In the genomic region with DNA sequence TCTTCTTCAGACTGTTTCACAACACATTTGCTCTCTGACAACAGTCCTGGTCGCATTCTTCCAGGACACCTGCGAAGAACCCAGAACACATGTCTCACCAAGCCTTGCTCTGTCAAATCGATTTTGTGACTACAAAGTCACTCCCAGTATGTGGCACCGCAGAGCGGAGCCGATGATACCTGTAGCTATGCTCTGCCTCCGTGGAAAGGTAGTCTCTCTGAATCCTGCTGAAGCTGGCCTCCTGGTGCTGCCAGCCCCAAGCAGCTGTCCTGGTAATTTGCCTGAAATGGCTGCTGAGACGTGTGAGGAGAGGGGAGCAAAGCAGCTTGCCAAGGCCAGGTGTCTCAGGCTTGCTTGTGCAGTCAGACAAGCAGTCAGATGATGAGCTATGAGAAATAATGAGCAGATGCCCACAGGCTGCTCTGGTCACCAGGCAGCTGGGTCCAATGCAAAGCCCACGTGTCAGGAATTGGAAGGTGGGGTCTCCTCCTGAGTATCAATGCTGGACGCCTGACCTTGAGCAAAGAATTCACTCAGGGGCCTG, we compare ENCODE assay signal across 17 mouse cellular contexts.
DNase-seq lines count a peak whose midpoint lies in the region; ATAC-seq lines count a peak whose summit lies in the region.
"Had no signal": no experiment of that assay in that cellular context is flagged by ENCODE, and none has a peak within 500 bp of the region (broad histone marks: within the 10 kb centered on the region; RNA-seq: fewer than 3 reads in every experiment).

No protein-coding gene starts in this region.

- H3K36me3 ChIP-seq in hindbrain, embryonic 16.5 days (ENCODE audit: control insufficient read depth, insufficient read depth, low read length) = no peaks in the 10 kb centered on the region
- no peaks in the 10 kb centered on the region for H3K36me3 ChIP-seq in hindbrain, embryonic 11.5 days (ENCODE audit: control insufficient read depth, insufficient read depth, low read length)
- H3K36me3 ChIP-seq: embryonic facial prominence, embryonic 13.5 days; intestine, embryonic 15.5 days had no signal

- 62% methylated on average over 10 of the region's 10 CpGs for WGBS in hindbrain, embryonic 16.5 days
- 71% methylated on average over 10 of the region's 10 CpGs for WGBS in hindbrain, embryonic 11.5 days

- no peak overlapping the region for H3K27ac ChIP-seq in hindbrain, embryonic 16.5 days (ENCODE audit: low read depth, low read length)
- no peak overlapping the region for H3K27ac ChIP-seq in hindbrain, embryonic 11.5 days (ENCODE audit: low read depth, low read length)
- H3K27ac ChIP-seq: embryonic facial prominence, embryonic 13.5 days; forebrain, embryonic 13.5 days; gastrocnemius, adult 2 months; intestine, embryonic 15.5 days had no signal

- H3K27me3 ChIP-seq in hindbrain, embryonic 16.5 days (replicated peaks; ENCODE audit: control insufficient read depth, insufficient read depth, low read length) = no peaks in the 10 kb centered on the region
- no peaks in the 10 kb centered on the region for H3K27me3 ChIP-seq in hindbrain, embryonic 11.5 days (ENCODE audit: control insufficient read depth, insufficient read depth, low read length)
- H3K27me3 ChIP-seq: embryonic facial prominence, embryonic 13.5 days; forebrain, embryonic 13.5 days; intestine, embryonic 15.5 days had no signal

- no peaks in the 10 kb centered on the region for H3K4me1 ChIP-seq in hindbrain, embryonic 16.5 days (ENCODE audit: control insufficient read depth, insufficient read depth, low read depth, low read length)
- H3K4me1 ChIP-seq in hindbrain, embryonic 11.5 days (replicated peaks; ENCODE audit: control insufficient read depth, insufficient read depth, low read length) = no peaks in the 10 kb centered on the region
- H3K4me1 ChIP-seq: embryonic facial prominence, embryonic 13.5 days; intestine, embryonic 15.5 days had no signal

- no peaks in the 10 kb centered on the region for H3K9me3 ChIP-seq in hindbrain, embryonic 16.5 days (ENCODE audit: control insufficient read depth, low read length)
- H3K9me3 ChIP-seq in hindbrain, embryonic 11.5 days (ENCODE audit: control insufficient read depth, low read length) = no peaks in the 10 kb centered on the region
- H3K9me3 ChIP-seq: embryonic facial prominence, embryonic 13.5 days; forebrain, embryonic 13.5 days; intestine, embryonic 15.5 days had no signal

- H3K4me2 ChIP-seq in hindbrain, embryonic 16.5 days (ENCODE audit: low read length) = no peak overlapping the region
- H3K4me2 ChIP-seq in hindbrain, embryonic 11.5 days (replicated peaks; ENCODE audit: low read depth, low read length) = no peak overlapping the region
- H3K4me2 ChIP-seq: embryonic facial prominence, embryonic 13.5 days; forebrain, embryonic 13.5 days; intestine, embryonic 15.5 days had no signal

- peak; percentile 54; the same call in 1 of the 2 replicates for ATAC-seq in hindbrain, embryonic 16.5 days
- ATAC-seq in hindbrain, embryonic 11.5 days (ENCODE audit: low FRiP score) = no peak
- ATAC-seq: forebrain, embryonic 13.5 days; intestine, embryonic 15.5 days had no signal

- peak; percentile 42 to 47 for DNase-seq in cerebellum, postnatal 14 days
- no peak for DNase-seq in cerebellum, adult 11 months
- DNase-seq in hindbrain, embryonic 11.5 days (ENCODE audit: low spot score) = no peak
- peak; percentile 25 for DNase-seq in testis, postnatal 10 days (ENCODE audit: low spot score)
- DNase-seq in testis, postnatal 14 days (ENCODE audit: low spot score) = no peak
- DNase-seq: adrenal gland, adult 2 months; adrenal gland, postnatal 25 days; cerebellum, postnatal 36 days; gastrocnemius, adult 2 months; gastrocnemius, postnatal 25 days; heart, postnatal 10 days; heart, postnatal 4 days; kidney, adult 18-20 months had no signal

- no peak overlapping the region for H3K9ac ChIP-seq in hindbrain, embryonic 16.5 days (ENCODE audit: low read depth, low read length)
- H3K9ac ChIP-seq in hindbrain, embryonic 11.5 days (ENCODE audit: low read depth, low read length) = no peak overlapping the region
- H3K9ac ChIP-seq: embryonic facial prominence, embryonic 13.5 days; forebrain, embryonic 13.5 days; intestine, embryonic 15.5 days had no signal

- H3K4me3 ChIP-seq in hindbrain, embryonic 16.5 days (ENCODE audit: low read length) = no peak overlapping the region
- H3K4me3 ChIP-seq in hindbrain, embryonic 11.5 days (ENCODE audit: low read depth, low read length) = no peak overlapping the region
- H3K4me3 ChIP-seq: embryonic facial prominence, embryonic 13.5 days; forebrain, embryonic 13.5 days; gastrocnemius, adult 2 months; intestine, embryonic 15.5 days had no signal

Comparison
In these comparisons a context has a peak if more than half of its experiments do, and no peak if none do; other contexts are left out.
1. DNase-seq: peak in cerebellum, postnatal 14 days (2 of 2) and testis, postnatal 10 days (single experiment); none in cerebellum, adult 11 months (single experiment), hindbrain, embryonic 11.5 days (single experiment) and testis, postnatal 14 days (single experiment).